Mouse (Mus musculus) neutrophil, adult 5-6 weeks (primary cell): ENCODE measurements around the gene Cela2a. TPM values are rescaled to one million over a fixed set of nuclear protein-coding genes. Genes with fewer than 3 reads are reported as not detected.

Source experiments
- ATAC-seq: fragments of 151-379, 151-347 bp; 2 replicates; pipeline ENCODE4 v1.8.0; 2017; ENCODE audit warnings: mild to moderate bottlenecking, moderate TSS enrichment; ENCODE audit not compliant: insufficient number of reproducible peaks, poor library complexity, low FRiP score, severe bottlenecking; ENCODE audit errors: extremely low read depth
- total RNA-seq: library from RNA; stranded (forward); fragments of 200-1000 nt; gene quantifications from 2 replicates; pipeline ENCODE4 v1.2.3, GENCODE M21; 2017

Gene Cela2a
- total RNA-seq, 1 experiment from 2014 or later: not detected

- ATAC-seq: no peak
Measured at GRCm38 (mm10) chr4:141811375-141811774, 14.6 kb downstream of the Cela2a start.

DNA sequence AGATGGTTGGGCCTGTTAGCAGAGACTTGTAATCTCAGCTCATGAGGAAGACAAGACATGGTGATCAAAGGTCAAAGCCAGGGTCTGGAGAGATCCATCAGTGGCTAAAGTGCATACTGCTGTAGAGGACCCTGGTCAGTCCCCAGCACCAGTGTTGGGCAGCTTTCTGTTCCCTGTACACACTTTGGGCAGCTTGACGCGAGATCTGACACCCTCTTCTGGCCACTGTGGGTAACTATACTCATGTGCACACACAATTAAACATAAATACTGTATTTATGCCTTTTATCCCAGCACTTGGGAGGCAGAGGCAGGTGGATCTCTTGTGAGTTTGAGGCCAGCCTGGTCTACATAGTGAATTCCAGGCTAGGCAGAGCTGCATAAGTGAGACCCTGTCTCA is 15.0 kb downstream of the Cela2a start:
- no peak for ATAC-seq

DNA sequence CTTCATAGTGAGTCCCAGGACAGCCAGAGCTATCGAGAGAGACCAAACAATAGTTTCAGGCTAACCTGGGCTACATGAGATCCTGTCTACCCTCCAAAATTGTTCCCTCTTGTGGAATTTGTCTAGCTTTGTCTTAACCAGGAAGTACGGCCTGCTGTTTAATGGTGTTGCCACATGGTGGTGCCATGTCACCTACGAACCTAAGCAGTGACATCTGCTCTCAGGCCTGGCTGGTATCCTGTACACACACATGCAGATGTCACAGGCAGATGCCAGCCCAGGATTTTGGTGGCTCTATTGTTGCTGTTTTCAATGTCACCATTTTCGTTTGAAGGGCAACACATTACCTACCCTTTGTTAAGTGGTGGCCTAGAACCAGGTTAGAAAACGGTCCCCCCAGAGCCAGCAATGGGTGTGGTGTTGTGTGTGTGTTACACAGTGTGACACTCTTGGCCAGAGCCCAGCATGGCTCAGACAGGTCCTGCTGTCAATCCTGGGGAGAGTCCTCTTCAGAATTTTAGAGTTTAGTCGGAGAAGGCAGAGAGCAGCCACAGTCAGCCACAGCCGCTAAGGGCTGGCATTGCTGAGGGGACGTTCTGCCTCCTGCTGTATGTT is 16.0 kb downstream of the Cela2a start:
- ATAC-seq: no peak

DNA sequence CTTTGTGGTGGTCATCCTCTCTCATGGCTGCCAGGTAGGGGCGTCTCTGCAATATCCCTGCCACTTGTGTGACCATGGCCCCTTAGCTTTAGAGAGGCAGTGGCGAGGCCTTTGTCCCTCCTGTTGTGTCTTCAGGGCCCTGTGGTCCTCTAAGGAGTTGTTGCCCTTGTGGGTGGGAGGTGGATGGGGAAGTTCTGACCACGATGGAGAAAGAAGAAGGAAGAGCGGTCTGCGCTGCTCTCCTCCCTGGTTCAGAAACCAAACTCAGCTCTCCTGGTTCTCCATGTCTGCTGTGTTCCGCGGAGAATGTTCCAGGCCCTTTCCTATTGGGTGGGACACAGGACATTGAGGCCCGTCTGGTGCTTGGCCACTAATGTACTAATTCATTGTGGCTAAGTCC is 20.1 kb downstream of the Cela2a start:
- no peak for ATAC-seq

DNA sequence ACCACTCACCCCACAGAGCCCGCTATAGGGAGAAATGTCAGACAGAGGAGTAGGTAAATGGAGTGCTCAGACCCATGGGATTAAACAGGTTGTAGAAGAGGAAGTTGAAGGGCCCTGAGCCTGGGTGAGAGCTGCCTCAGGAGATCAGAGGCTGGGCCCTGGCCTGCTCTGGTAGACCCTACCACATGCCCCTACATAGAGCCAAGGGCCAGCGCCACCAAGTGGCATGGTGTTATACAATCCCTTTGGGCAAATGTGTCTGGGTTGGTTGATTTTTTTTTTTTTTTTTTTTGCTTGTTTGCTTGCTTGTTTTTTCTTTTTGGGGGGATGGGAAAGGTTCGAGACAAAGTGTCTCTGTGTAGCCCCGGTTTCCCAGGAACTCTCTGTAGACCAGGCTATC is 21.9 kb downstream of the Cela2a start:
- ATAC-seq: 0 out of 2 replicates have a peak, but pooled peaks have one; percentile 9

- no peak for ATAC-seq
Measured at GRCm38 (mm10) chr4:141797545-141797944, 28.4 kb downstream of the Cela2a start.

GRCm38 (mm10) chr4:141796954-141797353 is 29.0 kb downstream of the Cela2a start:
- ATAC-seq: no peak

DNA sequence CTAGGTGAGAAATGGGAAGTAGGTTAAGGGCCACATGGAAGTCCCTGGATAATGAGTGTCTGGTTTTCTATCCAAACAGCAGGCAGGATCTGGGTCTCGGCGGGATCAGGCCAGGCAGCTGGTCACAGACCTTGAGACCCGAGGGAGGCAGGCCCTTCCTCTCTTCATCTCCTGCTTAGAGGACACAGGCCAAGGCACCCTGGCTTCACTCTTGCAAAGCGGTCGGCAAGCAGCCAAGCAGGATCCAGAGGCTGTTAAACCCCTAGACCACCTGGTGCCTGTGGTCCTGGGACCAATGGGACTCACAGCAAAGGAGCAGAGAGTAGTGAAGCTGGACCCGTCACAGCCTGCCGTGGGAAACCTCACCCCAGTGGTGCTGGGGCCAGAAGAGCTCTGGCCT is 29.6 kb downstream of the Cela2a start:
- ATAC-seq: no peak

DNA sequence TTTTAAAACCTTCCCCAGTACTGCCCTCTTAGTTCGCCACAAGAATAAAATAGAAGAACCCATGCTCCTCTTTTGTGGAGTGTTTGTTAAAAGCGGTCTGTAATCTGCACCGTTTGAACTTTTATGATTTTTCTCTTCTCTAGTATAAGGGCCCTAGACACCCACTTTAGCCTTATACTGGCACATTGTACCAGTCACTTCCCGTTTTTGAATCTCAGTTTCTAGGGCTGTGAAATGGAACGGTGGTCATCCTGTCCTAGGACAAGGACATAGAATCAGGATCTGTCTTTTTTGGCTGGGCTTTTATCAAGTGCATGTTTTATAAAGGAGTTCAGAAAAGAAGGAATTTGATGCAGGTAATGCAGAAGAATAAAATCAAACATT is 31.8 kb downstream of the Cela2a start:
- no peak for ATAC-seq

- ATAC-seq: peak; percentile 72
Measured at GRCm38 (mm10) chr4:141793282-141794151, 32.4 kb downstream of the Cela2a start, which contains the start of gene Casp9. Gene Casp9 (plus strand): TSS chr4:141793612.

DNA sequence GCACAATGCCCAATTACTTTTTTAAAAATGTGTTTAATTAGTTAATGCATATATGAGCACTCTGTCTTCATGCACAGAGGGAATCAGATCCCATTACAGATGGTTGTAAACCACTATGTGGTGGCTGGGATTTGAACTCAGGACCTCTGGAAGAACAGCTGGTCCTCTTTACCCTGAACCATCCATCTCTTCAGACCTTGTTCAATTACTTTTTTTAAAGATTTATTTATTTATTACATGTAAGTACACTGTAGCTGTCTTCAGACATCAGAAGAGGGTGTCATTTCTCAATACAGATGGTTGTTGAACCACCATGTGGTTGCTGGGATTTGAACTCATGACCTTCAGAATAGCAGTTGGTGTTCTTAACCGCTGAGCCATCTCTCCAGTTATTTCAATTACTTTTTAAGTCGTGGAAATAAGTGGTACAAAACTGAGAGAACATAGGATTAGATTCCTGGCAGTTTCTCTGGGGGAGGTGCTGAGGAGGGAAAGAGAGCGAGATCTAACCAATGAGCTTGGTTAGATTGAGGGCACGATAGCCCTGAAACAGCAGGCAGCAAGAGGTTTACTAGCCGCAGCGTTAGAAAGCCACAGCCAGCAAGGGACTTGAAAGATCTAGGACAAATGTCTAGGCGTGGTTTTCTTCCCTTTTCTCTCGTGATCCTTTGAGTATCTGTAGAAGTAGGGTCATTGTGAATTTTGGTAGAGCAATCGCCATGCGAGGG is 33.2 kb downstream of the Cela2a start:
- ATAC-seq: no peak

DNA sequence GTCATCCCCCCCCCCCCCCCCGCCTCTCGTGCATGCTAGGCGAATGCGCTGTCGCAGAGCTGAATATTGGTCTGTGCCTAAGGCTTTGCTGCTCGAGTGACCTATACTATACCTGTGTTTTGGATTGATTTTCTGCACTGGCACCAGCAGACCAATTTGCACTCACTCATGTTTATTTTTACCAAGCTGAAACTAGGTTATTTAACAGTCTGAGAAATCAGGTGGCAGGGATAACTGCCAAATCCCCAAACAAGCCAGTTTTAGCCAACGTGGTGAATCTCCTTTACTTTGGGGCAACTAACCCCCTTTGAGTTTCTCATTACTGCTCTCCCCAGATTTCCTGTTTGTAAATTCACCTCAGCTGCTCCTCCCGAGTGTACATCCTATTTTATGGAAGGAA is 34.0 kb downstream of the Cela2a start:
- ATAC-seq: no peak

DNA sequence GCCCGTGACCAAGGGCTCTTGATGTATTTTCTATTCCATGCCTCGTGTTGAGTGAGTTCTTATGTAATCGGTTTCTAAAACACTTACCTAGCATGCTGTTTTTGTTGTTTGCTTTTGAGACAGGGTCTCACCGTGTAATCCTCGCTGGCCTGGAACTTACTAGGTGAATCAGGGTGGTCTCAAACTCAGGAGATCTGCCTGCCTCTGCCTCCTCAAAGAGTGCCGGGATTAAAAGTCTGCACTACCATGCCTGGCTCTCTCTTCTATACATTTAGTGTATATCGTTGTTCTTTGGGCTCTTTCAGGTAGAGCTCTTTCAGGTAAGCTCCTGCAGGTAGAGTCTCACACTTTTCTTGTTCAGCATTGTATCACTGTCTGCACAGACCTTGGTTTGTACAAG is 34.5 kb downstream of the Cela2a start:
- ATAC-seq: no peak

GRCm38 (mm10) chr4:141790524-141790990 is 35.4 kb downstream of the Cela2a start, which contains the start of gene Dnajc16:
Gene Dnajc16 (minus strand): TSS chr4:141790931.
- peak; percentile 82 for ATAC-seq

- ATAC-seq: no peak
Measured at GRCm38 (mm10) chr4:141789564-141790218, 36.3 kb downstream of the Cela2a start.

DNA sequence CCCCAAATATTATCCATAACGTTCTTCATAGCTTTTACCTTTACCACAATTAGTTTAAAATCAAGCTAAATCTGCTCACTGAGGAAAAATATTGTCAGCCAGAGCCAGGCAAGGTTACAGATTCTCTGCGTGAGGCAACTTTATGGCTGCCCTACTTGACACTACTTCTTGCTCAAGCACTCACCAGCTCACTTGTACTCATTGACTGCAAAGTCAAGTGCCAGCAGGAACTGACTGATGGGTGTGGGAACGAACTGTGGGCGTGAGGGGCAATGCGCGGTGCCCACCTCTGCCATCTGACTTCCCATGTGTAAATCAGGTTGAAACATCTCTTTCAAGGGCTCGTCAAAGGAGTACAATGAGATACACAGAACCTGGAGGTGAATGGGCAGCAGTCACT is 38.5 kb downstream of the Cela2a start:
- no peak for ATAC-seq

- ATAC-seq: no peak
Measured at GRCm38 (mm10) chr4:141787046-141787445, 38.9 kb downstream of the Cela2a start.

GRCm38 (mm10) chr4:141786141-141786540 is 39.8 kb downstream of the Cela2a start:
- ATAC-seq: no peak

DNA sequence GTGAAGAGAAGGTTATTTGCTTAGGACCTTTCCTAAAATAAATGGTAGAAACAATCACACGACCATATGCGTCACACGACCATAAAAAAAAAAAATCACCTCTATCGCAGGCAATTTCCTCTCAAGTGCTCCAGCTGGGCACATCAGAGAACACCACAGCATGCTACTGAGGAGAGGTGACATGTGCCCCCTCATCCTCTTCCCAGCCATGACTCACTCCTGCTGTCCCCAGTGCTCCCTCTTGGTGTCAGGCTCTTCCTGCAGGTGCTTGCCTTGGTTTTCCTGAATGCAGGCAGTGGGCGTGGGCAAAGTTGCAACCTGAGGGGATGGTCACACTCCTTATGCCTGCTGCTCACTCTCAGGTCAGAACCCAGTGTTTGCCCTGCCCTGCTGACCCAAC is 41.1 kb downstream of the Cela2a start:
- ATAC-seq: no peak
